Mouse (Mus musculus) limb, embryonic 12.5 days (tissue): ENCODE data around the gene Eef1b2. TPM values are rescaled to one million over a fixed set of nuclear protein-coding genes. Genes with fewer than 3 reads are reported as not detected.
A peak's percentile ranks its signal among the peaks of the same experiment; 100 is the strongest.
"Not testable (repeated sequence)": the region's sequence is repeated elsewhere in the genome, so short reads cannot be mapped to it uniquely, and the experiment has no call there.

Experiments used
- ATAC-seq: fragments of 200-750 bp; cut with Nextera tagmentation; 2 replicates; pipeline ENCODE4 v1.8.0; 2017; ENCODE audit warnings: low read depth, moderate TSS enrichment; ENCODE audit not compliant: insufficient number of reproducible peaks, insufficient read depth, low FRiP score, low TSS enrichment
- H3K27ac ChIP-seq: fragments of 300-500 bp; sonication (generic); 2 replicates; pipeline ENCODE4 v1.5.1; 2016; ENCODE audit warnings: mild to moderate bottlenecking, moderate library complexity
- H3K27me3 ChIP-seq: fragments of 300-500 bp; sonication (generic); 2 replicates; pipeline ENCODE4 v1.6.1; 2016; ENCODE audit warnings: mild to moderate bottlenecking, moderate library complexity
- H3K36me3 ChIP-seq: fragments of 300-500 bp; sonication (generic); 2 replicates; pipeline ENCODE4 v1.6.1; 2016; ENCODE audit warnings: mild to moderate bottlenecking, moderate library complexity
- H3K4me1 ChIP-seq: fragments of 300-500 bp; sonication (generic); replicated peaks from 2 replicates; pipeline ENCODE4 v1.6.1; 2016
- H3K4me2 ChIP-seq: fragments of 300-500 bp; sonication (generic); 2 replicates; pipeline ENCODE4 v1.6.1; 2016; ENCODE audit warnings: mild to moderate bottlenecking, moderate library complexity
- H3K4me3 ChIP-seq: fragments of 300-500 bp; sonication (generic); replicated peaks from 2 replicates; pipeline ENCODE4 v1.5.1; 2016; ENCODE audit warnings: mild to moderate bottlenecking
- H3K9ac ChIP-seq: fragments of 300-500 bp; sonication (generic); replicated peaks from 2 replicates; pipeline ENCODE4 v1.6.1; 2016; ENCODE audit warnings: mild to moderate bottlenecking, moderate library complexity
- H3K9me3 ChIP-seq: fragments of 300-500 bp; sonication (generic); 2 replicates; pipeline ENCODE4 v1.6.1; 2016; ENCODE audit warnings: mild to moderate bottlenecking, moderate library complexity
- WGBS: fragments of 180-500 bp; shearing (Covaris S2); methylation state at CpG from one replicate; pipeline ENCODE4 v1.1.7; 2016; 5-methylcytosine and 5-hydroxymethylcytosine counted together
- polyA plus RNA-seq: library from polyadenylated mRNA; unstranded; fragments of >200 nt; fragmentation: Nextera tagmentation; extraction: Ambion mirVana; gene quantifications from 2 replicates; pipeline ENCODE4 v1.2.1, GENCODE M21; 2016

The Eef1b2 gene
- polyA plus RNA-seq, 1 experiment from 2014 or later, result 528 TPM

GRCm38 (mm10) chr1:63176259-63176603, 394 bp upstream of the Eef1b2 start:
- Histone ChIP-seq H3K36me3 (peaks cover 36% of the 10 kb centered on the region), H3K27ac (peak overlapping the region; percentile 89), H3K4me3 (peak overlapping the region; percentile 89), H3K4me2 (peak overlapping the region; percentile 87), H3K9me3 (no peaks in the 10 kb centered on the region), H3K4me1 (peaks cover 22% of the 10 kb centered on the region), H3K27me3 (no peaks in the 10 kb centered on the region), H3K9ac (peak overlapping the region; percentile 82)
- peak; percentile 48 for ATAC-seq
- under 1% methylated on average over 14 of the region's 14 CpGs for WGBS

DNA sequence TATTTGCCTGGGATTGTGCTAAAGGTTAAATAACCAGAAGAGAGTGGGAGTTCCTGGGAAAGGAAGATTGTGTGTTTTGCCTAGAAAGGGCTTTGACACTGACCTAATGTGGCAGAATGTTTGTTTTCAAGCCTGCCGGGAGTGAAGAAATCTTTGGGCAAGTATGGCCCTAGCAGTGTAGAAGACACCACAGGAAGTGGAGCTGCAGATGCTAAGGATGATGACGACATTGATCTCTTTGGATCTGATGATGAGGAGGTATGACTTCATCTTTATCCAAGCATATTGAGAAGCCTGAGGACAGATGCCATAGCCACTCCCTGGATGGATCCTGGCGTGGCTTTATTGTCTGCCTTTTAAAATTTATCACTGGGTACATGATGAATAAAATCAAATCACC, 1.7 kb downstream of the Eef1b2 start:
- peak overlapping the region; percentile 89 for H3K4me3 ChIP-seq
- no peak overlapping the region for H3K27ac ChIP-seq
- H3K4me2 ChIP-seq, result peak overlapping the region; percentile 87
- no peak overlapping the region for H3K9ac ChIP-seq
- H3K36me3 ChIP-seq, result peaks cover 25% of the 10 kb centered on the region
- H3K27me3 ChIP-seq, result no peaks in the 10 kb centered on the region
- H3K9me3 ChIP-seq, result no peaks in the 10 kb centered on the region
- ATAC-seq, result no peak
- WGBS, result 79% methylated on average over 3 of the region's 3 CpGs
- peaks cover 22% of the 10 kb centered on the region for H3K4me1 ChIP-seq

- Histone ChIP-seq H3K9ac (no peak overlapping the region; the same call in 1 of the 2 replicates), H3K9me3 (no peaks in the 10 kb centered on the region), H3K4me3 (no peak overlapping the region), H3K4me2 (no peak overlapping the region), H3K4me1 (peaks cover 18% of the 10 kb centered on the region), H3K27me3 (no peaks in the 10 kb centered on the region), H3K27ac (no peak overlapping the region), H3K36me3 (peaks cover 28% of the 10 kb centered on the region)
- no peak for ATAC-seq
- WGBS, result 96% methylated on average over 4 of the region's 4 CpGs
These were observed 3.5 kb downstream of the Eef1b2 start for GRCm38 (mm10) chr1:63180122-63180521.

GRCm38 (mm10) chr1:63180575-63180974, 4.0 kb downstream of the Eef1b2 start:
- not testable (repeated sequence) for H3K9ac ChIP-seq, H3K4me3 ChIP-seq, H3K4me2 ChIP-seq, ATAC-seq, H3K9me3 ChIP-seq, H3K27me3 ChIP-seq, H3K27ac ChIP-seq
- 75% methylated on average over 4 of the region's 4 CpGs for WGBS
- Histone ChIP-seq H3K4me1 (peaks cover 13% of the 10 kb centered on the region), H3K36me3 (peaks cover 28% of the 10 kb centered on the region)

DNA sequence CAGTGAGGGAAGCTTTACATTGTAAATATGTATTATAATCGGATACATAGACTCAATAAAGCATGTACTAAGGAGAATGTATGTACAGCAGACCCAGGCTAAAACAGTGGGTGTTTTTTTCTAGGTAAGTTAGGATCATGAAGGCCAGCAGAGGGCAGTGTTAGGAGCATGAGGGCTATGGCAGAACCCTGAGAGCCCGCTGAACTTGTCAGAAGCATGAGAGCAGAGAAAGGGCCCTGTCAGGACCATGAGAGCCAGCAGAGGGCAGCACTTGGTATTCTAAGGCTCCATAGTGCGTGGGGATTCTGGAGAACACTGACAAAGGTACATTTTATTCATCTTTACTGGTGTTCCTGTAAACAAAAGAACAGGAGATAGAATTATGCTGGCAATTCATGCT, 4.4 kb downstream of the Eef1b2 start:
- peak; percentile 54 for ATAC-seq
- no peaks in the 10 kb centered on the region for H3K9me3 ChIP-seq
- H3K4me1 ChIP-seq, result peaks cover 11% of the 10 kb centered on the region
- H3K27ac ChIP-seq, result no peak overlapping the region
- no peak overlapping the region for H3K9ac ChIP-seq
- H3K36me3 ChIP-seq, result peaks cover 28% of the 10 kb centered on the region
- H3K4me3 ChIP-seq, result no peak overlapping the region
- H3K4me2 ChIP-seq, result no peak overlapping the region
- 5% methylated on average over 3 of the region's 3 CpGs for WGBS
- no peaks in the 10 kb centered on the region for H3K27me3 ChIP-seq

DNA sequence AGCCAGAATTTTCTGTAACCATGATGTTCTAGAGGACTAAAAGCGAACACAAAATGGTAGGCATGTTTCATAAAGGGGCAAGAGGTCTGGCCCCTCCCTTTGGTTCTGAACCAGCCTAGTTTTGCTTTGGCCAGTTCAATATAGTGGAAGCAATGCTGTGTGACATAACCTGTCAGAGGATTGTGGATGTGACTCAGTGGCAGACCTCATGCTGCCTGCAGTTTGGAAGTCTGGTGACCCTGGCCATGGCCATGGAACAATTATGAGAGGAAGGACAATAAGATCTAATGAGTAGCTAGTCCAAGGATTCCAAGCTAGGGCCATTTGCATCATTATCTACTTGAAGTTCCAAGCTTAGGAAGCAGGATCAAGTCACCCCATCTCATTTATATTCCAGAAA, 4.9 kb downstream of the Eef1b2 start:
- 96% methylated on average over 1 of the region's 1 CpGs for WGBS
- Histone ChIP-seq H3K9me3 (no peaks in the 10 kb centered on the region), H3K4me2 (no peak overlapping the region), H3K9ac (no peak overlapping the region), H3K4me1 (peaks cover 11% of the 10 kb centered on the region), H3K4me3 (no peak overlapping the region), H3K27ac (no peak overlapping the region), H3K36me3 (peaks cover 28% of the 10 kb centered on the region), H3K27me3 (no peaks in the 10 kb centered on the region)
- no peak for ATAC-seq

DNA sequence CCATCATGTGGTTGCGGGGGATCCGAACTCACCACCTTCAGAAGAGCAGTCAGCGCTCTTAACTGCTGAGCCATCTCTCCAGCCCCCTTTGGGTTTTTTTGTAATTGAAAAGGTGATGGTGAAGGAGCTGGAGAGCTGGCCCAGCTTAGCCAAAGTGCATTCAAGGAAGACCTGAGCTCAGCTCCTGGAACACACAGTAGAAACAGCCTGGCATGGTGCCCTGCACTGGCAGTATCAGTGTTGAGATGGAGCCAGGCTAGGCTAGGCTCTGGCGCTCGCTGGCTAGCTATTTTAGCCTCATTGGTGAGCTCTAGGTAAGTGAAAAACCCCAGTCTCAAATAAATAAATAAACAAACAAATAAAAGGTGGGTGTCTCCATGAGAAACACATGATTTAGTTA, 5.6 kb downstream of the Eef1b2 start:
- Histone ChIP-seq H3K4me2 (no peak overlapping the region), H3K9ac (no peak overlapping the region), H3K9me3 (no peaks in the 10 kb centered on the region), H3K4me1 (peaks cover 11% of the 10 kb centered on the region), H3K36me3 (peaks cover 28% of the 10 kb centered on the region), H3K27me3 (no peaks in the 10 kb centered on the region), H3K4me3 (no peak overlapping the region), H3K27ac (no peak overlapping the region)
- no peak for ATAC-seq
- WGBS, result 81% methylated on average over 5 of the region's 5 CpGs

- Histone ChIP-seq H3K27ac (no peak overlapping the region), H3K9ac (no peak overlapping the region), H3K9me3 (no peaks in the 10 kb centered on the region), H3K4me3 (no peak overlapping the region), H3K4me1 (peaks cover 8% of the 10 kb centered on the region), H3K27me3 (no peaks in the 10 kb centered on the region), H3K4me2 (no peak overlapping the region), H3K36me3 (peaks cover 28% of the 10 kb centered on the region)
- no peak for ATAC-seq
- 58% methylated on average over 10 of the region's 10 CpGs for WGBS
These were observed 6.1 kb downstream of the Eef1b2 start for GRCm38 (mm10) chr1:63182636-63183270.

DNA sequence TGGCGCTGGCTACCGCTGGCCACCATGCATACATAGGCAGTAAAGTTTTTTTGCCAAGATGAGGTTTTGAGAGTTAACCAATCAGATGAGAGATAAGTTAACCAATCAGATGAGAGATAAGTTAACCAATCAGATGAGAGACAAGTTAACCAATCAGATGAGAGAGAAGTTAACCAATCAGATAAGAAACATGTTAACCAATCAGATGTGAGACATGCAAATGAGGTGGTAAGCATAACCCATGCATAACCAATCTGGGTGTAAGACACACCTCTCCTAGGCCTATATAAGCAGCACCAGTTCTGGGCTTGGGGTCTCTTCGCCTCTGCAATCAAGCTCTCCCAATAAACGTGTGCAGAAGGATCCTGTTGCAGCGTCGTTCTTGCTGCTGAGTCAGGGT, 8.8 kb downstream of the Eef1b2 start:
- H3K4me3 ChIP-seq, H3K27ac ChIP-seq, H3K9me3 ChIP-seq, H3K4me1 ChIP-seq, ATAC-seq, H3K27me3 ChIP-seq, H3K9ac ChIP-seq, H3K36me3 ChIP-seq, H3K4me2 ChIP-seq: not testable (repeated sequence)
- 90% methylated on average over 6 of the region's 6 CpGs for WGBS

DNA sequence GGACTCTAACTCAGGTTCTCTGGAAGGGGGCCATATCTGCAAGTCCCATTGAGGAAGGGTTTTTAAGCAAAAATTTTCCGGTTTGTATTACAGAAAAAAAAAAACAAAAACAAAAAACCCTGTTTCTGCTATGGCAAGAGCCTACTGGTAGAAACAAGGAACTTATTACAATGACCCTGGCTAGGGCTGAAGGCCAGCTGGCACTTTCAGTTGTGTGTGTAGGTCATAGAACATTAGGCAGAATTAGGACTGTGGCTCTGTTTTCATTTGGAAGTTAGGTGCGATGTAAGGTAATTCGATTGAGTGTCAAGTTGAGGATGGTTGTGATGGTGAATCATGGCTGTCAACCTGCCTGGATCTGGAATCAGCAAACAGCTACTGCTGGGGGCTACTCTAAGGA, 11.9 kb downstream of the Eef1b2 start:
- H3K4me1 ChIP-seq, result no peaks in the 10 kb centered on the region
- no peak overlapping the region for H3K27ac ChIP-seq
- H3K4me2 ChIP-seq, result no peak overlapping the region
- 0 out of 2 replicates have a peak, but pooled peaks cover 2% of the 10 kb centered on the region for H3K36me3 ChIP-seq
- no peak for ATAC-seq
- H3K9ac ChIP-seq, result no peak overlapping the region
- H3K9me3 ChIP-seq, result no peaks in the 10 kb centered on the region
- WGBS, result 87% methylated on average over 3 of the region's 3 CpGs
- H3K27me3 ChIP-seq, result no peaks in the 10 kb centered on the region
- no peak overlapping the region for H3K4me3 ChIP-seq

DNA sequence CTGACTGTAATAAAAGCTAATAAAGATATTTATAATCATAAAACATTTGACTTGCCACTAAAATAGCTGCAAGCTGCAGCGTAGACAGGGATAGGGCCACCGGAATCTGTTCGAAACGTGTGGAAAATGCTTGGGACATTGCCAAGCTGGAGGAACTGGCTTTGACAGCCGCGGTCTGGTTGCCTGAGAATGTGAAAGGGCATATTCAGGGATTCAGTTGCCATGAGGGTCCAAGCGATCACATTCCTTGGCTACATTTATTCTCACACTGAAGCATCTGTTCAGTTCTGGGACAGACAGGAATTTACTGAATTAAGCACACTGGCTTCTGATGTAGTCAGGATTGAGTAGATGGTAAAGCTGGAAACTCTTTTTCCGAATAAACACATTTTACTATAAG, 14.2 kb downstream of the Eef1b2 start:
- peak; percentile 47; the same call in 1 of the 2 replicates for ATAC-seq
- H3K27ac ChIP-seq, result 0 out of 2 replicates have a peak overlapping the region, but pooled peaks have one; percentile 23
- no peak overlapping the region for H3K4me2 ChIP-seq
- no peak overlapping the region for H3K4me3 ChIP-seq
- no peaks in the 10 kb centered on the region for H3K36me3 ChIP-seq
- no peaks in the 10 kb centered on the region for H3K9me3 ChIP-seq
- WGBS, result 78% methylated on average over 8 of the region's 8 CpGs
- H3K9ac ChIP-seq, result no peak overlapping the region
- H3K4me1 ChIP-seq, result no peaks in the 10 kb centered on the region
- 0 out of 2 replicates have a peak, but pooled peaks cover 3% of the 10 kb centered on the region for H3K27me3 ChIP-seq
